Mouse (Mus musculus) E14TG2a.4 (cell line): ENCODE data around the gene Gm10663.

Experiments
- CTCF ChIP-seq: conservative IDR thresholded peaks from 2 replicates; pipeline ENCODE4 v1.5.1; 2014; ENCODE audit warnings: low read length
- NANOG ChIP-seq: IDR thresholded peaks from 2 replicates; pipeline ENCODE4 v1.6.1; 2014; ENCODE audit warnings: borderline replicate concordance, low read length, mixed read lengths
- POU5F1 ChIP-seq: IDR thresholded peaks from 2 replicates; pipeline ENCODE4 v1.6.1; 2014; ENCODE audit warnings: low read length, borderline replicate concordance

DNA sequence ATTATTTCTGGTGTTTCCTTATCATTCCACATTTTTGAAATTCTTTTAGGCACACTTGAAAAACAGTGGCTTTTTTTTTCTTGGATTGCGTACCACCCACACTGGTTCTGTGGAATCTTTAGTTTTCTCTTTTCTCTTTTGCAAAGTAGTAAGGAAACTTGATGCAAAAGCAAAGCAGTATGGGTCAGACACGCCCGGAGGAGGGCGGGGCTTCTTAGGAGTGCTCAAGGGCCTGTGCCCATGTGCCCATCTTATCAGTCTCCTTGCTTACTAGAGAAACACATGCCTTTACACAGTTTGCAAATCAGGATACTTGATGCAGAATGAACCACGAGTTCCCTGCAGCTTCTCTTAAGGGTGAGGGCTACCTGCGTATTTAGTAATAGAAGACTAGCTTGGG is 37.3 kb downstream of the Gm10663 start:
- no peak for TF ChIP-seq CTCF
- TF ChIP-seq NANOG = no peak
- no peak for TF ChIP-seq POU5F1
